In genomic region chr2:114260397-114261071, GRCm38 (mm10) we compare ENCODE assay signal across 8 mouse cellular contexts. TPM values are rescaled to one million over a fixed set of nuclear protein-coding genes. Genes with fewer than 3 reads are reported as not detected.
DNase-seq lines count a peak whose midpoint lies in the region; ATAC-seq and TF ChIP-seq lines count a peak whose summit lies in the region.
"Had no signal": no experiment of that assay in that cellular context is flagged by ENCODE, and none has a peak within 500 bp of the region (broad histone marks: within the 10 kb centered on the region; RNA-seq: fewer than 3 reads in every experiment).

No protein-coding gene starts in this region.

- WGBS in liver, embryonic 12.5 days (ENCODE audit: insufficient replicate concordance): 35% methylated on average over 8 of the region's 8 CpGs
- WGBS in neural tube, embryonic 11.5 days: 44% methylated on average over 8 of the region's 8 CpGs

- H3K9ac ChIP-seq in liver, embryonic 12.5 days: no peak overlapping the region
- H3K9ac ChIP-seq in neural tube, embryonic 11.5 days (ENCODE audit: low read length): no peak overlapping the region
- H3K9ac ChIP-seq: liver, embryonic 13.5 days had no signal

- H3K4me1 ChIP-seq in liver, embryonic 12.5 days: no peaks in the 10 kb centered on the region
- no peaks in the 10 kb centered on the region; the same call in 1 of the 2 replicates for H3K4me1 ChIP-seq in neural tube, embryonic 11.5 days (ENCODE audit: control insufficient read depth, insufficient read depth, low read length)
- H3K4me1 ChIP-seq: liver, embryonic 13.5 days had no signal

- H3ac ChIP-seq in C2C12 (ENCODE audit: control insufficient read depth, insufficient read length, low read depth): no peak overlapping the region

- TF ChIP-seq CTCF in C2C12 (IDR thresholded peaks at IDR 0.05; ENCODE audit: control insufficient read depth, insufficient read depth, insufficient read length): peak; percentile 2

- H3K79me2 ChIP-seq in C2C12 (ENCODE audit: control insufficient read depth, insufficient read depth): no peaks in the 10 kb centered on the region

- H3K4me2 ChIP-seq in liver, embryonic 12.5 days: peak overlapping the region; percentile 31
- no peak overlapping the region for H3K4me2 ChIP-seq in neural tube, embryonic 11.5 days (ENCODE audit: low read depth)
- H3K4me2 ChIP-seq: liver, embryonic 13.5 days had no signal

- H3K4me3 ChIP-seq in C2C12 (ENCODE audit: insufficient read depth, poor library complexity, severe bottlenecking): no peak overlapping the region
- no peak overlapping the region; the same call in 1 of the 2 replicates for H3K4me3 ChIP-seq in liver, embryonic 12.5 days
- no peak overlapping the region for H3K4me3 ChIP-seq in neural tube, embryonic 11.5 days (ENCODE audit: low read depth, low read length)
- H3K4me3 ChIP-seq: liver, embryonic 13.5 days had no signal

- H3K27ac ChIP-seq in liver, embryonic 12.5 days: no peak overlapping the region
- H3K27ac ChIP-seq in neural tube, embryonic 11.5 days (ENCODE audit: low read depth, low read length): no peak overlapping the region
- H3K27ac ChIP-seq: liver, embryonic 13.5 days had no signal

- peak; percentile 15 for DNase-seq in MEL-GATA-1-ER (ENCODE audit: extremely low read depth, low read depth)
- peak; percentile 56 to 63 for DNase-seq in cerebellum, postnatal 10 days
- peak; percentile 23 for DNase-seq in kidney, adult 11 months
- peak; percentile 63 for DNase-seq in neural tube, embryonic 11.5 days (ENCODE audit: low spot score)
- DNase-seq: liver, embryonic 13.5 days had no signal

- H3K27me3 ChIP-seq in C2C12 (ENCODE audit: control insufficient read depth, insufficient read depth, insufficient read length): peaks cover 8% of the 10 kb centered on the region
- H3K27me3 ChIP-seq in liver, embryonic 12.5 days (replicated peaks): no peaks in the 10 kb centered on the region
- H3K27me3 ChIP-seq in neural tube, embryonic 11.5 days (ENCODE audit: control insufficient read depth, insufficient read depth, low read length): no peaks in the 10 kb centered on the region
- H3K27me3 ChIP-seq: liver, embryonic 13.5 days had no signal

- H3K9me3 ChIP-seq in liver, embryonic 12.5 days (replicated peaks): no peaks in the 10 kb centered on the region
- no peaks in the 10 kb centered on the region for H3K9me3 ChIP-seq in neural tube, embryonic 11.5 days (ENCODE audit: control insufficient read depth, low read length)
- H3K9me3 ChIP-seq: liver, embryonic 13.5 days had no signal

- peak; percentile 99 for ATAC-seq in granulocyte monocyte progenitor cell, adult 5-6 weeks (replicated peaks; ENCODE audit: poor library complexity, severe bottlenecking)
- ATAC-seq in liver, embryonic 12.5 days: no peak
- peak; percentile 67 for ATAC-seq in neural tube, embryonic 11.5 days (ENCODE audit: insufficient read depth, low FRiP score, low TSS enrichment)

- no peaks in the 10 kb centered on the region for H3K79me3 ChIP-seq in C2C12 (ENCODE audit: low read depth)

- H3K36me3 ChIP-seq in C2C12 (ENCODE audit: control insufficient read depth, insufficient read depth): no peaks in the 10 kb centered on the region
- no peaks in the 10 kb centered on the region for H3K36me3 ChIP-seq in liver, embryonic 12.5 days
- H3K36me3 ChIP-seq in neural tube, embryonic 11.5 days (ENCODE audit: control insufficient read depth, insufficient read depth, low read length): no peaks in the 10 kb centered on the region
- H3K36me3 ChIP-seq: liver, embryonic 13.5 days had no signal

TF ChIP-seq in C2C12, 6 proteins besides CTCF, POLR2A, EP300 and RAD21:
- TF ChIP-seq MAX (IDR thresholded peaks at IDR 0.05) (no peak), MYOD1 (IDR thresholded peaks at IDR 0.05; ENCODE audit: control insufficient read depth, insufficient read length, low read depth) (no peak), FOSL1 (IDR thresholded peaks at IDR 0.05; ENCODE audit: insufficient read depth, low read length, poor library complexity, severe bottlenecking) (no peak), USF1 (IDR thresholded peaks at IDR 0.05; ENCODE audit: low read depth) (no peak), MYOG (IDR thresholded peaks at IDR 0.05; ENCODE audit: control insufficient read depth, extremely low read depth, insufficient read length) (no peak), CEBPB (IDR thresholded peaks at IDR 0.05; ENCODE audit: low read depth) (no peak)

RNA-seq across cellular contexts. Expression of gene Zfp770, which starts 59.3 kb away (rescaled TPM):
- 1.7 TPM for polyA plus RNA-seq in C2C12 (2012; fragmentation: generic; extraction: Trizol)
- 13.3 and 14.2 TPM in 2 replicates for total RNA-seq in granulocyte monocyte progenitor cell, adult 5-6 weeks (2014; fragmentation: Nextera tagmentation)
- total RNA-seq in granulocyte monocyte progenitor cell, adult 5-6 weeks (2017): 10.3 and 10.8 TPM in 2 replicates
- 1.8 and 2.1 TPM in 2 replicates for polyA plus RNA-seq in liver, embryonic 12.5 days (2016; fragmentation: Nextera tagmentation; extraction: Ambion mirVana)
- 4.9 and 5.4 TPM in 2 replicates for polyA plus RNA-seq in neural tube, embryonic 11.5 days (2014; fragmentation: Nextera tagmentation; extraction: Ambion mirVana)
